Mouse (Mus musculus) small intestine, adult 2 months (tissue): ENCODE results near the gene Cttnbp2.

Experiments
- CTCF ChIP-seq: fragments of 200-500 bp; IDR thresholded peaks from 2 replicates; pipeline ENCODE4 v1.5.1; 2012; ENCODE audit warnings: low read depth, mild to moderate bottlenecking, control low read depth, inconsistent platforms, low read length, moderate library complexity, mixed read lengths; ENCODE audit not compliant: insufficient replicate concordance, insufficient read length; ENCODE audit errors: extremely low read depth
- POLR2A ChIP-seq: fragments of 200-500 bp; IDR thresholded peaks from 2 replicates; pipeline ENCODE4 v1.6.1; 2012; ENCODE audit warnings: low read depth, mild to moderate bottlenecking, control low read depth, inconsistent platforms, low read length, moderate library complexity

DNA sequence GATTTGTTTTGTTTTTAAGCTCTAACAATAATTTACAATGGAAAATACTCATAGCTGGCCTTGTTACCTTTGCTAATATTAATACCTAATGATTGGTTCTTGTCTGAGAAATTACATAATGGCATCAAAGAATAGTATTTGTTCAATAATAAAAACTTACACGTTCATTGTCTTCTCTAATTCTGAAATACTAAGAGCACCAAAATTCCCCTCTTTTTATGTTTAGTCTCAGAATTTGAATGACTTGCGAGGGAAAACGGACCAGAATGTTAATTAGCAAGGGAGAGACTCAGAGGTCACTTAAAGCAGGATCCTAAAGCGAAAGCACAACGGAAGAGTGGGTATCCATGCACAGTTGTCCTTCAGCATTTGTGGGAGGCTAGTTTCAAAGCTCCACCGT is 91.5 kb downstream of the Cttnbp2 start:
- TF ChIP-seq CTCF = no peak
- TF ChIP-seq POLR2A = no peak
